Mouse (Mus musculus): ENCODE data around the gene Sec14l4. TPM values are rescaled to one million over a fixed set of nuclear protein-coding genes. Genes with fewer than 3 reads are reported as not detected.

Gene Sec14l4
- polyA plus RNA-seq, 1 experiment from 2014 or later = not detected

DNA sequence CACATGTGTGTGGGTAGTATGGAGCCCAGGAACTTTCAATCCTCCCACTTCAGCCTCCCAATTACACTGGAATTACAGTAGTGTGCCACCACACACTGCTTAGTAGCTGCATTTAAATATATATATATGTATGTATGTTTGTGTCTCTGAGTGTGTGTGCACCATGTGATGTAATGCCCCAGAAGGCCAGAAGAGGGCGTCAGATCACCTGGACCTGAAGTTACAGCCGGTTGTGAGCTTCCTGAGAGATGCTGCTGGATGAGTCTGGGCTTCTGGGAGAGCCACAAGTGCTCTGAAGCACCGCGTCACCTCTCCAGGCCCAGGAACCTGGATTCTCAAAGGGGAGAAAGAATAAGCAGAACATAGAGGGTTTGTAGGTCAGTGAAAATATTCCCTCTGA lies 1.9 kb upstream of the Sec14l4 start:
- 68% methylated on average over 4 of the region's 4 CpGs for WGBS

DNA sequence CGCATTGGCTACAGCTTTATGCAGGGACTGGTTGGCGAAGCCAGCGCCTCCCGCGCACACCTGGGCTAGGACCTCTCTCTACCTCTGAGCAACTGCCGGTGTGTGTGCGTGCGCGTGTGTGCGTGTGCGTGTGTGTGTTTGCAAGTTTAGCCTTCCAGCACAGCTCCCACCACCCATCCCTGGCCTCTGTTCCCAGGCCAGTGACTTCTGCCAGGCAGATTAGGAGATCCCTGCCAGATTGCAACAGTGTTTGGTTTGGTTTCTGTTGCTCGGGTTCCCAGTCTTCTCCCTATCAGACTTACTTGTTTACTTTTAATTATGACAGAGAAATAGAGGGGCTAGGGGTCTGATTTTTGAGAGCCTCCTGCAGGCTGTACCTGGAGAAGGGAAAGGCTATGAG lies 699 bp downstream of the Sec14l4 start:
- Histone ChIP-seq H3K9ac (replicated peaks) (no peak overlapping the region), H3K4me2 (no peak overlapping the region), H3K4me3 (replicated peaks) (no peak overlapping the region), H3K4me1 (replicated peaks) (peaks cover 4% of the 10 kb centered on the region; the same call in 1 of the 2 replicates), H3K9me3 (no peaks in the 10 kb centered on the region), H3K27ac (no peak overlapping the region), H3K36me3 (no peaks in the 10 kb centered on the region), H3K27me3 (peaks cover 28% of the 10 kb centered on the region)
- 38% methylated on average over 12 of the region's 12 CpGs for WGBS
- no peak for ATAC-seq (ENCODE audit: insufficient number of reproducible peaks, insufficient read depth, low FRiP score, low TSS enrichment, low read depth)

More for the DNA sequence above, 1.9 kb upstream of the Sec14l4 start:
- no peak overlapping the region for H3K4me3 ChIP-seq (replicated peaks)
- H3K9me3 ChIP-seq = no peaks in the 10 kb centered on the region
- no peak for ATAC-seq (ENCODE audit: insufficient number of reproducible peaks, insufficient read depth, low FRiP score, low TSS enrichment, low read depth)
- H3K27ac ChIP-seq = no peak overlapping the region
- peaks cover 28% of the 10 kb centered on the region for H3K27me3 ChIP-seq
- no peaks in the 10 kb centered on the region for H3K36me3 ChIP-seq
- H3K4me1 ChIP-seq (replicated peaks) = no peaks in the 10 kb centered on the region; the same call in 1 of the 2 replicates
- H3K9ac ChIP-seq (replicated peaks) = no peak overlapping the region
- H3K4me2 ChIP-seq = no peak overlapping the region

- no peak overlapping the region for H3K4me2 ChIP-seq
- H3K27me3 ChIP-seq = peaks cover 28% of the 10 kb centered on the region
- H3K4me3 ChIP-seq (replicated peaks) = no peak overlapping the region
- H3K27ac ChIP-seq = no peak overlapping the region
- WGBS = 55% methylated on average over 7 of the region's 7 CpGs
- ATAC-seq (ENCODE audit: insufficient number of reproducible peaks, insufficient read depth, low FRiP score, low TSS enrichment, low read depth) = no peak
- H3K36me3 ChIP-seq = no peaks in the 10 kb centered on the region
- H3K9me3 ChIP-seq = no peaks in the 10 kb centered on the region
- H3K4me1 ChIP-seq (replicated peaks) = peaks cover 4% of the 10 kb centered on the region; the same call in 1 of the 2 replicates
- no peak overlapping the region for H3K9ac ChIP-seq (replicated peaks)
Measured at GRCm38 (mm10) chr11:4033471-4033870, 2.2 kb downstream of the Sec14l4 start.

DNA sequence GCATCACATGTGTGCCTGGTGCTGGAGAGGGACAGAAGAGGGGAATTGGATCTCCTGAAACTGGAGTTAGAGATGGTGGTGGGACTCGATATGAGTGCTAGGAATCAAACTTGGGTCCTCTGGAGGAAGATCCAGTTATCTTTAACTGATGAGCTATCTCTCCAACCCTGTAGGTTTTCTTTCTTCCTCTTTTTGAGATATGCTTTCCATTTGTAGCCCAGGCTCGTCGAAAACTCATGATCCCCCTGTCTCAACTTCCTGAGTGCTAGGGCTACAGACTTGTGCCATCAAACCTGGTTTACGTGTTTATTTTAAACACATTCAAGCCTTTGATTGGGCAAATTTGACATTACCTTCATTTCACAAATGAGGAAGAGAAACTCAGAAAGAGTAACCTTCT lies 2.9 kb downstream of the Sec14l4 start:
- no peaks in the 10 kb centered on the region for H3K9me3 ChIP-seq
- ATAC-seq (ENCODE audit: insufficient number of reproducible peaks, insufficient read depth, low FRiP score, low TSS enrichment, low read depth) = no peak
- H3K27ac ChIP-seq = no peak overlapping the region
- no peak overlapping the region for H3K9ac ChIP-seq (replicated peaks)
- H3K4me1 ChIP-seq (replicated peaks) = peaks cover 4% of the 10 kb centered on the region; the same call in 1 of the 2 replicates
- WGBS = 82% methylated on average over 4 of the region's 4 CpGs
- no peaks in the 10 kb centered on the region for H3K36me3 ChIP-seq
- H3K4me3 ChIP-seq (replicated peaks) = no peak overlapping the region
- peaks cover 28% of the 10 kb centered on the region for H3K27me3 ChIP-seq
- no peak overlapping the region for H3K4me2 ChIP-seq

GRCm38 (mm10) chr11:4035116-4035892 lies 4.0 kb downstream of the Sec14l4 start:
- Histone ChIP-seq H3K4me3 (replicated peaks) (no peak overlapping the region), H3K4me2 (no peak overlapping the region), H3K27me3 (peaks cover 23% of the 10 kb centered on the region), H3K4me1 (replicated peaks) (peaks cover 4% of the 10 kb centered on the region; the same call in 1 of the 2 replicates), H3K9ac (replicated peaks) (no peak overlapping the region), H3K36me3 (no peaks in the 10 kb centered on the region), H3K9me3 (no peaks in the 10 kb centered on the region), H3K27ac (no peak overlapping the region)
- WGBS = 61% methylated on average over 18 of the region's 18 CpGs
- ATAC-seq (ENCODE audit: insufficient number of reproducible peaks, insufficient read depth, low FRiP score, low TSS enrichment, low read depth) = no peak

DNA sequence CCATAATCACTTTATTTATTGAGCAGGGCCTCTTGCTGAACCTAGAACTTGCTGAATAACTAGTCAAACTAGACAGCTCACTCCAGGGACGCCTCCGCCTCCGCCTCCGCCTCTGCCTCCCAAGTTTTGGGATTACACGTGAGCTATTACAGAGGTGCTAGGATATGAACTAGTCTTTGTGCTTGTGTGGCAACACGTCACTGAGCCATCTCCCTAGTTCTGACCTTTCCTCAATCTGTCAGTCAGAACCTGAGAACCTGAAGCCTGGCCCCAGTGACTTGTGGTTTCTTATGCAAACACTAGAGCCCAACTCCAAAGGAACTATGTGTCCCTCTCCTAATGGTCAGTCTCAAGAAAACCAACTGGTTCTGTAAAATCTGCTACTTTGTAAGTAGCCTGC lies 4.7 kb downstream of the Sec14l4 start:
- no peak overlapping the region for H3K4me2 ChIP-seq
- no peak for ATAC-seq (ENCODE audit: insufficient number of reproducible peaks, insufficient read depth, low FRiP score, low TSS enrichment, low read depth)
- H3K9me3 ChIP-seq = no peaks in the 10 kb centered on the region
- H3K27me3 ChIP-seq = peaks cover 21% of the 10 kb centered on the region
- H3K4me1 ChIP-seq (replicated peaks) = peaks cover 4% of the 10 kb centered on the region; the same call in 1 of the 2 replicates
- no peaks in the 10 kb centered on the region for H3K36me3 ChIP-seq
- no peak overlapping the region for H3K9ac ChIP-seq (replicated peaks)
- WGBS = 84% methylated on average over 6 of the region's 6 CpGs
- H3K4me3 ChIP-seq (replicated peaks) = no peak overlapping the region
- H3K27ac ChIP-seq = no peak overlapping the region

DNA sequence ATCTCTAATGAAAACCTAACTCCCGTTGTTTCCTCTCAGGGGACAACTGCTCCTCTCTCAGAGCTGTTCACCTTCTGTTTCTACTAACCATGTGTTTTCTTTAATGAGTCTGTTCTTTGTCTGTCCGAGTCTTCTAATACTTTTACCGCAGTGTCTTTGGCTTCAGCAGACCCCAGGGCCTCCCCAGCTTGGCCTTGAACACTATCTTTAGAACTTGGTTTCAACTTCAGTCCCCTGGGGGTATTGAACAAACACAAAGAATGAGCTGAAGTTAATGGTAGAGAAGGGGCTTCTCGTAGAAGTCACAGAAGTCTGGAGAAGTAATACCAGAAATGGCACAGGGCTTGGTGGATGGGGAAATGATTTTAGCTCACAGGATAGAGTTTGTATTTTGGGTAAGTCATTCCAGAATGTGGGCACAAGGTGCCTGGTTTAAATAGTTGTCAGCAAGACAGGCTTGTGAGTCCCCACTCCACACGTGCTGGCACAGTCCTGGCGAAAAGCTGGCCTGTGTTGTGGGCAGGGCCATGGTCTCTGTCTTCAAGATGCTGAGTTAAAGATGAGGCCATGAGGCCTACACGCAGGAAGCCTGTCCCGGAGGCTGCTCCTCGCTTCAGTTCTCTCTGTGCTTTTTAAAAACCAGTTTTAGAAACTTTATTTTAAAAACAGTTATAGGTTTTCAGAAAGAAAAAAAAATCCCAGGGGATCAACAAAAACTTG lies 5.3 kb downstream of the Sec14l4 start:
- WGBS = 72% methylated on average over 9 of the region's 9 CpGs
- H3K27me3 ChIP-seq = peaks cover 15% of the 10 kb centered on the region
- H3K36me3 ChIP-seq = no peaks in the 10 kb centered on the region
- H3K4me1 ChIP-seq (replicated peaks) = peaks cover 4% of the 10 kb centered on the region; the same call in 1 of the 2 replicates
- no peak overlapping the region for H3K4me3 ChIP-seq (replicated peaks)
- H3K9me3 ChIP-seq = no peaks in the 10 kb centered on the region
- no peak overlapping the region for H3K9ac ChIP-seq (replicated peaks)
- H3K27ac ChIP-seq = no peak overlapping the region
- no peak overlapping the region for H3K4me2 ChIP-seq
- no peak for ATAC-seq (ENCODE audit: insufficient number of reproducible peaks, insufficient read depth, low FRiP score, low TSS enrichment, low read depth)

DNA sequence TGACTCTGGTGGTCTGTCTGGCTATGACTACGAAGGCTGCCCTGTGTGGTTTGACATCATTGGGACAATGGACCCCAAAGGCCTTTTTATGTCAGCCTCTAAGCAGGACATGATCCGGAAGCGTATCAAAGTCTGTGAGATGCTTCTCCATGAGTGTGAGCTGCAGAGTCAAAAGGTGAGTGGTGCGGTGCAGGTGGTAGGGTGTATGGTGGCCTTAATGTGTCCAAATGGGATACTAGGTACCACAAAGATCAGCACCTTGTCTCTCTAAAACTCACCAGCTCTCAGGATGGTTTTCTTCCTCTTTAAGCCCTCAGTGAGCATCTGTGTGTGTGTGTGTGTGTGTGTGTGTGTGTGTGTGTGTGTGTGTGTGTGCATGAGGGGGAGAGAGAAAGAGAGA lies 8.7 kb downstream of the Sec14l4 start:
- no peak overlapping the region for H3K9ac ChIP-seq (replicated peaks)
- no peaks in the 10 kb centered on the region for H3K9me3 ChIP-seq
- no peaks in the 10 kb centered on the region for H3K27me3 ChIP-seq
- no peak for ATAC-seq (ENCODE audit: insufficient number of reproducible peaks, insufficient read depth, low FRiP score, low TSS enrichment, low read depth)
- 0 out of 2 replicates have a peak, but pooled peaks cover 4% of the 10 kb centered on the region for H3K4me1 ChIP-seq (replicated peaks)
- H3K4me3 ChIP-seq (replicated peaks) = no peak overlapping the region
- no peak overlapping the region for H3K27ac ChIP-seq
- no peaks in the 10 kb centered on the region for H3K36me3 ChIP-seq
- WGBS = 92% methylated on average over 4 of the region's 4 CpGs
- H3K4me2 ChIP-seq = no peak overlapping the region

DNA sequence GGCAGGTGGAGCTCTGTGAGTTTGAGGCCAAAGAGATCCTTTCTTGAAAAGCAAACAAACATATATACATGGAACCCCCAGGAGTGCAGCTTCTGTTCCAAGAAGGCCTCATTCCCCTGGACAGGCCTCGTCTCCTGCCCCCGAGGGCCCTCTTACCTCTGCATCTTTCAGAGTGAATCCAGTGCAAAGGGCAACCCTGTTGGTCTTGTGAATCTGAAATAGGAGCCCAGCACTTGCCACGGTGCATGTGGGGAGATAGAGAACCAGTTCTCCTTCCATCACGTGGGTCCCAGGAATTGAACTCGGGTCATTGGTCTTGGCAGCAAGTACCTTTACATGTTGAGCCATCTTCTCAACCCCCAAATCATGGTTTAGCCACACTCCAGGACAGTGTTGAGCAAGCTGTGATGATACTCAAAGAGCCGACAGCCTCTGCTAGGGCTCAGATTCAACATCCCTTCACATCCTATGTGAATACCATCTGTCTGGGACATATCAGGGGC lies 9.9 kb downstream of the Sec14l4 start:
- no peaks in the 10 kb centered on the region for H3K9me3 ChIP-seq
- no peaks in the 10 kb centered on the region for H3K36me3 ChIP-seq
- no peak overlapping the region for H3K4me2 ChIP-seq

GRCm38 (mm10) chr11:4043081-4043480 lies 11.8 kb downstream of the Sec14l4 start:
- H3K4me1 ChIP-seq (replicated peaks) = no peaks in the 10 kb centered on the region
- no peak for ATAC-seq (ENCODE audit: insufficient number of reproducible peaks, insufficient read depth, low FRiP score, low TSS enrichment, low read depth)
- H3K27me3 ChIP-seq = no peaks in the 10 kb centered on the region; the same call in 1 of the 2 replicates
- H3K9me3 ChIP-seq = no peaks in the 10 kb centered on the region
- H3K27ac ChIP-seq = no peak overlapping the region
- H3K4me3 ChIP-seq (replicated peaks) = no peak overlapping the region
- H3K9ac ChIP-seq (replicated peaks) = no peak overlapping the region
- no peaks in the 10 kb centered on the region for H3K36me3 ChIP-seq
- H3K4me2 ChIP-seq = no peak overlapping the region
- WGBS = 86% methylated on average over 7 of the region's 7 CpGs

More for the DNA sequence above, 9.9 kb downstream of the Sec14l4 start:
- no peak for ATAC-seq (ENCODE audit: insufficient number of reproducible peaks, insufficient read depth, low FRiP score, low TSS enrichment, low read depth)
- Histone ChIP-seq H3K27me3 (no peaks in the 10 kb centered on the region), H3K9ac (replicated peaks) (no peak overlapping the region), H3K27ac (no peak overlapping the region), H3K4me3 (replicated peaks) (no peak overlapping the region), H3K4me1 (replicated peaks) (0 out of 2 replicates have a peak, but pooled peaks cover 4% of the 10 kb centered on the region)
- 83% methylated on average over 6 of the region's 6 CpGs for WGBS

- no peak overlapping the region for H3K4me2 ChIP-seq
- no peak overlapping the region for H3K9ac ChIP-seq (replicated peaks)
- H3K4me1 ChIP-seq (replicated peaks) = no peaks in the 10 kb centered on the region
- 79% methylated on average over 5 of the region's 5 CpGs for WGBS
- H3K27ac ChIP-seq = no peak overlapping the region
- H3K4me3 ChIP-seq (replicated peaks) = no peak overlapping the region
- H3K36me3 ChIP-seq = no peaks in the 10 kb centered on the region
- ATAC-seq (ENCODE audit: insufficient number of reproducible peaks, insufficient read depth, low FRiP score, low TSS enrichment, low read depth) = no peak
- no peaks in the 10 kb centered on the region; the same call in 1 of the 2 replicates for H3K27me3 ChIP-seq
- H3K9me3 ChIP-seq = no peaks in the 10 kb centered on the region
Measured at GRCm38 (mm10) chr11:4046526-4046925, 15.3 kb downstream of the Sec14l4 start.
